Mouse (Mus musculus) hindbrain, embryonic 15.5 days (tissue): ENCODE data around the gene Kansl2. TPM values are rescaled to one million over a fixed set of nuclear protein-coding genes. Genes with fewer than 3 reads are reported as not detected.

Experiments
- ATAC-seq: fragments of 200-750 bp; cut with Nextera tagmentation; 2 replicates; pipeline ENCODE4 v1.8.0; 2017; ENCODE audit warnings: low read depth, moderate number of reproducible peaks, moderate TSS enrichment; ENCODE audit not compliant: low FRiP score
- H3K27ac ChIP-seq: fragments of 300-500 bp; sonication (generic); replicated peaks from 2 replicates; pipeline ENCODE4 v1.5.1; 2015; ENCODE audit warnings: mild to moderate bottlenecking, inconsistent platforms
- H3K27me3 ChIP-seq: fragments of 300-500 bp; sonication (generic); 2 replicates; pipeline ENCODE4 v1.6.1; 2015; ENCODE audit warnings: control low read depth, inconsistent platforms
- H3K36me3 ChIP-seq: fragments of 300-500 bp; sonication (generic); 2 replicates; pipeline ENCODE4 v1.6.1; 2015; ENCODE audit warnings: control low read depth, inconsistent platforms
- H3K4me1 ChIP-seq: fragments of 300-500 bp; sonication (generic); replicated peaks from 2 replicates; pipeline ENCODE4 v1.6.1; 2015; ENCODE audit warnings: control low read depth, inconsistent platforms
- H3K4me2 ChIP-seq: fragments of 300-500 bp; sonication (generic); 2 replicates; pipeline ENCODE4 v1.6.1; 2015; ENCODE audit warnings: moderate library complexity, mild to moderate bottlenecking, inconsistent platforms
- H3K4me3 ChIP-seq: fragments of 300-500 bp; sonication (generic); 2 replicates; pipeline ENCODE4 v1.5.1; 2015; ENCODE audit warnings: mild to moderate bottlenecking, inconsistent platforms
- H3K9ac ChIP-seq: fragments of 300-500 bp; sonication (generic); 2 replicates; pipeline ENCODE4 v1.6.1; 2015; ENCODE audit warnings: inconsistent platforms
- H3K9me3 ChIP-seq: fragments of 300-500 bp; sonication (generic); 2 replicates; pipeline ENCODE4 v1.6.1; 2016; ENCODE audit warnings: control low read depth, inconsistent platforms
- WGBS: fragments of 180-500 bp; shearing (Covaris S2); methylation state at CpG from one replicate; pipeline ENCODE4 v1.1.7; 2015; 5-methylcytosine and 5-hydroxymethylcytosine counted together
- microRNA-seq: library from miRNA; unstranded; fragments of <30 nt; microRNA quantifications from one replicate; pipeline ENCODE4, GENCODE M21; 2016
- polyA plus RNA-seq: library from polyadenylated mRNA; unstranded; fragments of >200 nt; fragmentation: Nextera tagmentation; extraction: Ambion mirVana; gene quantifications from 2 replicates; pipeline ENCODE4 v1.2.1, GENCODE M21; 2015

Kansl2 gene
- polyA plus RNA-seq, 1 experiment from 2014 or later, result 108 TPM

DNA sequence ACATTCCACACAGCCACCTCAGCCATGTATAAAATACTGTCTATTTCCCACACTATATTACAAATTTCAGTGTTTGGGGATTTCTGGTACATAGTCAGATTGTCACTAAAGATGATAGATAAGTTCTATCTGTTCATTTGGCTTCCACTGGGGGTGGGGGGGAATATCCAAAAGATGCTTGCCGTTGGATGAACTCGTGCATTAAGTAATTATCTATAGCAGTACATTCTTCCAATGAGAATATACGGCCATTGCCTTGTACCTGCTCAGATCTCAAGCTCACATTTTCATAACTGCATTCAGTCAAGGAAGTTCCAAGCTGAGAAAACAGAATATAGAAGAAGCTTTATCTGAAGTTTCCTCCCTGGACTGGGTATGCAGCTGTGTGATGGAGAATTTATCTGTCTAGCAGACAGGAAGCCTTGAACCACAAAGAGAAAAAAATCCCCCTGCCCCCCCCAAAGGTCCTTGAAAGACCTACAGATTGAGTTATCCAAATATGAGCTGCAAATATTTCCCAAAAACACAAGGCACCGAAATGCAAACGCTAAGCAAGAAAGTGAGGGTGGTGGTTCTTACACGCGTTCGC is 47.5 kb downstream of the Kansl2 start:
- H3K27me3 ChIP-seq, result no peaks in the 10 kb centered on the region
- no peak overlapping the region for H3K4me3 ChIP-seq
- H3K4me2 ChIP-seq, result no peak overlapping the region
- H3K9me3 ChIP-seq, result no peaks in the 10 kb centered on the region
- no peak overlapping the region for H3K9ac ChIP-seq
- H3K4me1 ChIP-seq, result no peaks in the 10 kb centered on the region
- H3K27ac ChIP-seq, result no peak overlapping the region
- no peaks in the 10 kb centered on the region for H3K36me3 ChIP-seq
- WGBS, result 98% methylated on average over 8 of the region's 8 CpGs
- no peak for ATAC-seq

GRCm38 (mm10) chr15:98483907-98484886 is 49.9 kb downstream of the Kansl2 start:
- H3K9ac ChIP-seq, result no peak overlapping the region
- ATAC-seq, result no peak
- no peaks in the 10 kb centered on the region for H3K36me3 ChIP-seq
- no peaks in the 10 kb centered on the region for H3K4me1 ChIP-seq
- H3K27ac ChIP-seq, result no peak overlapping the region
- no peaks in the 10 kb centered on the region for H3K9me3 ChIP-seq
- no peak overlapping the region for H3K4me3 ChIP-seq
- WGBS, result 79% methylated on average over 18 of the region's 18 CpGs
- no peak overlapping the region for H3K4me2 ChIP-seq
- H3K27me3 ChIP-seq, result no peaks in the 10 kb centered on the region

- Histone ChIP-seq H3K9me3 (no peaks in the 10 kb centered on the region), H3K27ac (no peak within 1 kb of the TSS), H3K9ac (no peak within 1 kb of the TSS), H3K4me3 (no peak within 1 kb of the TSS), H3K36me3 (no peaks in the 10 kb centered on the region), H3K27me3 (no peaks in the 10 kb centered on the region), H3K4me1 (no peaks in the 10 kb centered on the region), H3K4me2 (no peak within 1 kb of the TSS)
- 54% methylated on average over 3 of the region's 3 CpGs for WGBS
- no peak for ATAC-seq
Measured at GRCm38 (mm10) chr15:98482701-98483100, 51.4 kb downstream of the Kansl2 start, which contains the start of gene Lalba. Gene Lalba (minus strand): TSS chr15:98482721.

- WGBS, result 76% methylated on average over 7 of the region's 7 CpGs
- no peak for ATAC-seq
- no peak overlapping the region for H3K27ac ChIP-seq
- no peaks in the 10 kb centered on the region for H3K9me3 ChIP-seq
- no peak overlapping the region for H3K4me3 ChIP-seq
- H3K36me3 ChIP-seq, result no peaks in the 10 kb centered on the region
- no peak overlapping the region for H3K4me2 ChIP-seq
- H3K9ac ChIP-seq, result no peak overlapping the region
- no peaks in the 10 kb centered on the region for H3K27me3 ChIP-seq
- H3K4me1 ChIP-seq, result no peaks in the 10 kb centered on the region
Measured at GRCm38 (mm10) chr15:98479568-98480102, 54.4 kb downstream of the Kansl2 start.

- no peaks in the 10 kb centered on the region for H3K27me3 ChIP-seq
- 76% methylated on average over 5 of the region's 5 CpGs for WGBS
- ATAC-seq, result no peak
Measured at GRCm38 (mm10) chr15:98476281-98476680, 57.8 kb downstream of the Kansl2 start.

DNA sequence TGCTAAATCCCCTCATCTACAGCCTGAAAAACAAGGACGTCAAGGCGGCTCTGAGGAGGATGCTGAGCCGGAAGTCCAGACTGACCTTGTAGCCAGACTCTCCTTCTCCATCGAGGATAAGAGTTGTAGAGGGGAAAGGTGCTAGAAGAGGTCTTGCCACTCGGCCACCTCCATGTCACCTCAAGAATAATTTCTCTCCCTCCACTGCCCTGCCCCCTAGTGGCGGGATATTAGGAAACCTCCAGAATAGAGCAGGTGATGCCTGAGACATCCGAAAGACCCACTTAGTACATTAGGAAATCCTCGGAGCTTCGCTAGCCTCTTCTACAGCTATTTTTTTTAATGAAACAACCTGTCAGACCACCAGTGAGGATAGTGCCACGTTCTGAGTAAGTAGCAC is 58.7 kb downstream of the Kansl2 start:
- H3K4me1 ChIP-seq, result no peaks in the 10 kb centered on the region
- 60% methylated on average over 10 of the region's 10 CpGs for WGBS
- no peaks in the 10 kb centered on the region for H3K36me3 ChIP-seq
- ATAC-seq, result no peak
- H3K9me3 ChIP-seq, result no peaks in the 10 kb centered on the region
- H3K4me2 ChIP-seq, result no peak overlapping the region
- H3K9ac ChIP-seq, result no peak overlapping the region
- H3K27me3 ChIP-seq, result no peaks in the 10 kb centered on the region
- H3K4me3 ChIP-seq, result no peak overlapping the region
- no peak overlapping the region for H3K27ac ChIP-seq

More at GRCm38 (mm10) chr15:98476281-98476680, 57.8 kb downstream of the Kansl2 start:
- Histone ChIP-seq H3K9me3 (no peaks in the 10 kb centered on the region), H3K9ac (no peak overlapping the region), H3K4me2 (no peak overlapping the region), H3K27ac (no peak overlapping the region), H3K36me3 (no peaks in the 10 kb centered on the region), H3K4me3 (no peak overlapping the region), H3K4me1 (no peaks in the 10 kb centered on the region)

DNA sequence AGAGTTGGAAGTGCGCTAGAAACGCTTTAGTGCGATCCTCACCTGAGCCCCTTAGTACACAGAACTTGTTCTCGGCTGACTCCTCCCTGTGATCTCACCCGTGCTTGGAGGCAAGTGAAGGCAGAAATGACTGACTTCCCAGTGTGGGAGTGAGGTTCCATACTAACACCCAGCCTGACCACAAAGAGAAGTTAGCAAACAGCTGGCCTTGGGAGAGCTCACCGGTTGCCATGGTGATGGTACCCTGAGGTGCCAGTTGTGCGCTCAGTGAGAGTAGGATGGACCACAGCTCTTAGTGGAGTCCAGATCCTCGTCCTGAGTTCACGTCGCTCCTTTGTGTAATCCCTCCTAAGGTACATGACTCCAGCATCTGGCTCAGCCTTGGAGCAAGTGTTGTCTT is 59.1 kb downstream of the Kansl2 start:
- no peak overlapping the region for H3K4me3 ChIP-seq
- no peaks in the 10 kb centered on the region for H3K9me3 ChIP-seq
- H3K36me3 ChIP-seq, result no peaks in the 10 kb centered on the region
- no peak overlapping the region for H3K4me2 ChIP-seq
- 77% methylated on average over 10 of the region's 10 CpGs for WGBS
- no peak for ATAC-seq
- H3K4me1 ChIP-seq, result no peaks in the 10 kb centered on the region
- H3K27me3 ChIP-seq, result no peaks in the 10 kb centered on the region
- H3K9ac ChIP-seq, result no peak overlapping the region
- no peak overlapping the region for H3K27ac ChIP-seq

DNA sequence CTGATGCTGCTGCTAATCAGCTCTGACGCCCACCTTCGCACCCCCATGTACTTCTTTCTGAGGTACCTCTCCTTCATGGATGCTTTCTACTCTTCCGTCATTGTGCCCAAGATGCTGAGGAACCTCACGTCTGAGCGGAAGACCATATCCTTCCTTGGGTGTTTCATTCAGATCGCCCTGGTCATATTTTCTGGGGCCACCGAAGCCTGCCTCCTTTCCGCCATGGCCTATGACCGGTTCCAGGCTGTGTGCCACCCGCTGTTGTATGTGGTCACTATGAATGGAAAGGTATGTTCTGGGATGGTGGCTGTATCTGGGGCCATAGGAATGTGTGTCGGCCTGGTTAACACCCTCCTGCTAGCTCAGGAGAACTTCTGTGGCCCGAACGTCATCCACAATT is 62.5 kb downstream of the Kansl2 start:
- no peaks in the 10 kb centered on the region for H3K36me3 ChIP-seq
- H3K4me3 ChIP-seq, result no peak overlapping the region
- H3K9ac ChIP-seq, result no peak overlapping the region
- no peaks in the 10 kb centered on the region for H3K4me1 ChIP-seq
- 0 out of 2 replicates have a peak, but pooled peaks cover 2% of the 10 kb centered on the region for H3K9me3 ChIP-seq
- H3K27me3 ChIP-seq, result no peaks in the 10 kb centered on the region
- no peak overlapping the region for H3K27ac ChIP-seq
- no peak for ATAC-seq
- no peak overlapping the region for H3K4me2 ChIP-seq
- 94% methylated on average over 13 of the region's 13 CpGs for WGBS

DNA sequence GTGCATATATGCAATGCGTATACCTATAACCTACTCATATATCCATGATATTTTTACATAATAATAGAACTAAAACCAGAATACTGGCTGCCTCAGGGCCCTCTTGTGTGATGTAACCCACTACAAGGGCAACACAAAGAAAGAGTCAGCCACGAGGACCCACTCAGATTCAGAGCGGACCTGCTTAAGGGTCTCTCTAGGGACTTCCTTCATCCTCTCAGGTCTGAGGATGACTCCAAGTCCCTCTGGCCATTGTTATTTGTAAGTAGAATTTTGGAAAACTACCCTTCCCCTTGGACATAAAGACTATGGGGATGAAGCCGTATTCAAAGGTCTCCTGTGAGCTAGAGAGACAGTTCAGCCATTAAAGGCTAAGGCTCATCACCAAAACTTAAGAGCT is 64.5 kb downstream of the Kansl2 start, which contains the start of gene OR5BS1P:
OR5BS1P (plus strand) TSS at position 301 of the 400 bp plus-strand sequence.
- H3K36me3 ChIP-seq, result no peaks in the 10 kb centered on the region

More for the DNA sequence above, 64.5 kb downstream of the Kansl2 start, which contains the start of gene OR5BS1P:
- Histone ChIP-seq H3K4me1 (no peaks in the 10 kb centered on the region), H3K9me3 (0 out of 2 replicates have a peak, but pooled peaks cover 2% of the 10 kb centered on the region), H3K27ac (no peak within 1 kb of the TSS), H3K27me3 (no peaks in the 10 kb centered on the region), H3K9ac (no peak within 1 kb of the TSS), H3K4me2 (no peak within 1 kb of the TSS), H3K4me3 (no peak within 1 kb of the TSS)
- 93% methylated on average over 4 of the region's 4 CpGs for WGBS
- no peak for ATAC-seq

Small RNAs within 50 kb of the gene (microRNA-seq; reads per million reads assigned to microRNA genes)
- gene Mir1291, result 0.65 reads per million

Other genes with a start within 250 kb of the Kansl2 start
- gene Zfp641, start 238.1 kb downstream of the Kansl2 start, polyA plus RNA-seq, result 10.9 and 11.7 TPM in 2 replicates
- gene Olfr285, start 216.9 kb downstream of the Kansl2 start, polyA plus RNA-seq, result not detected in 2 replicates
- not detected in 2 replicates for gene Olfr284, start 193.3 kb downstream of the Kansl2 start, polyA plus RNA-seq
- not detected in 2 replicates for gene Olfr283, start 153.3 kb downstream of the Kansl2 start, polyA plus RNA-seq
- gene Olfr282, start 103.0 kb downstream of the Kansl2 start, polyA plus RNA-seq, result not detected in 2 replicates
- gene Olfr281, start 81.7 kb downstream of the Kansl2 start, polyA plus RNA-seq, result not detected in 2 replicates
- gene OR5BS1P, start 64.4 kb downstream of the Kansl2 start, polyA plus RNA-seq, result not detected in 2 replicates
- gene Lalba, start 51.5 kb downstream of the Kansl2 start, polyA plus RNA-seq, result not detected in 2 replicates
- gene Olfr279, start 41.9 kb downstream of the Kansl2 start, polyA plus RNA-seq, result not detected in 2 replicates
- 64.7 and 65.6 TPM in 2 replicates for gene Ccnt1, start 36.7 kb upstream of the Kansl2 start, polyA plus RNA-seq
- gene 4930415O20Rik, start 36.7 kb upstream of the Kansl2 start, polyA plus RNA-seq, result not detected in 2 replicates
- 10.6 and 13.1 TPM in 2 replicates for gene Adcy6, start 75.8 kb upstream of the Kansl2 start, polyA plus RNA-seq
- gene Cacnb3, start 96.6 kb upstream of the Kansl2 start, polyA plus RNA-seq, result 130 and 136 TPM in 2 replicates
- 19.4 and 24.8 TPM in 2 replicates for gene Ddx23, start 128.6 kb upstream of the Kansl2 start, polyA plus RNA-seq
- gene Rnd1, start 143.2 kb upstream of the Kansl2 start, polyA plus RNA-seq, result 10.3 and 10.4 TPM in 2 replicates
- gene Ccdc65, start 173.9 kb upstream of the Kansl2 start, polyA plus RNA-seq, result 6.8 TPM in 2 replicates
- gene Fkbp11, start 193.9 kb upstream of the Kansl2 start, polyA plus RNA-seq, result 5.7 TPM in 2 replicates
- gene Arf3, start 228.9 kb upstream of the Kansl2 start, polyA plus RNA-seq, result 100.0 and 107 TPM in 2 replicates
- gene Wnt10b, start 243.9 kb upstream of the Kansl2 start, polyA plus RNA-seq, result not detected in 2 replicates